Mouse (Mus musculus) kidney, adult 2 months (tissue): ENCODE data around the gene Slc37a3.

ENCODE experiments used
- CTCF ChIP-seq: fragments of 200-500 bp; conservative IDR thresholded peaks from 2 replicates; pipeline ENCODE4 v1.5.1; 2011; ENCODE audit warnings: low read depth, mild to moderate bottlenecking, control low read depth, low read length, moderate library complexity, mixed read lengths; ENCODE audit not compliant: insufficient read depth, insufficient read length
- POLR2A ChIP-seq: fragments of 200-500 bp; IDR thresholded peaks from one replicate; pipeline ENCODE4 v1.6.1; 2011; ENCODE audit warnings: low read depth, low read length, control low read depth

- TF ChIP-seq POLR2A (no peak), CTCF (no peak)
Observed at GRCm38 (mm10) chr6:39317854-39318630, 59.4 kb downstream of the Slc37a3 start.
